Mouse (Mus musculus) heart, postnatal 0 days (tissue): ENCODE data around the gene Dhdds. TPM values are rescaled to one million over a fixed set of nuclear protein-coding genes. Genes with fewer than 3 reads are reported as not detected.

Source experiments
- ATAC-seq: fragments of 200-750 bp; cut with Nextera tagmentation; 2 replicates; pipeline ENCODE4 v1.8.0; 2017; ENCODE audit warnings: low read depth, moderate number of reproducible peaks, moderate library complexity; ENCODE audit not compliant: insufficient read depth
- DNase-seq: peaks from one replicate; pipeline ENCODE4 v3.0.0-alpha.2; 2016; ENCODE audit warnings: low spot score
- H3K27ac ChIP-seq: fragments of 300-500 bp; sonication (generic); 2 replicates; pipeline ENCODE4 v1.5.1; 2014; ENCODE audit warnings: low read depth, mild to moderate bottlenecking
- H3K27me3 ChIP-seq: fragments of 300-500 bp; sonication (generic); 2 replicates; pipeline ENCODE4 v1.6.1; 2014; ENCODE audit warnings: low read length, mixed read lengths; ENCODE audit not compliant: control insufficient read depth, insufficient read depth
- H3K36me3 ChIP-seq: fragments of 300-500 bp; sonication (generic); replicated peaks from 2 replicates; pipeline ENCODE4 v1.6.1; 2014; ENCODE audit warnings: low read length, mixed read lengths; ENCODE audit not compliant: control insufficient read depth, insufficient read depth
- H3K4me1 ChIP-seq: fragments of 300-500 bp; sonication (generic); 2 replicates; pipeline ENCODE4 v1.6.1; 2014; ENCODE audit warnings: antibody characterized with exemption; ENCODE audit not compliant: control insufficient read depth, insufficient read depth
- H3K4me2 ChIP-seq: fragments of 300-500 bp; sonication (generic); 2 replicates; pipeline ENCODE4 v1.6.1; 2014; ENCODE audit warnings: low read depth, mild to moderate bottlenecking, low read length, moderate library complexity
- H3K4me3 ChIP-seq: fragments of 300-500 bp; sonication (generic); 2 replicates; pipeline ENCODE4 v1.5.1; 2014; ENCODE audit warnings: low read depth, low read length
- H3K9ac ChIP-seq: fragments of 300-500 bp; sonication (generic); replicated peaks from 2 replicates; pipeline ENCODE4 v1.6.1; 2014; ENCODE audit warnings: low read depth, low read length, mixed read lengths
- H3K9me3 ChIP-seq: fragments of 300-500 bp; sonication (generic); replicated peaks from 2 replicates; pipeline ENCODE4 v1.6.1; 2016; ENCODE audit warnings: low read length; ENCODE audit not compliant: control insufficient read depth
- CTCF ChIP-seq: IDR thresholded peaks from 2 replicates; pipeline ENCODE4 v1.5.1; 2016; ENCODE audit warnings: antibody characterized with exemption, control low read depth, low read depth
- EP300 ChIP-seq: IDR thresholded peaks from 2 replicates; pipeline ENCODE4 v1.6.1; 2016; ENCODE audit warnings: antibody characterized with exemption, low read depth
- WGBS: fragments of 180-500 bp; shearing (Covaris S2); extraction: QIAGEN DNeasy Blood & Tissue Kit; methylation state at CpG from one replicate; pipeline ENCODE4 v1.1.7; 2014; 5-methylcytosine and 5-hydroxymethylcytosine counted together
- polyA plus RNA-seq: library from polyadenylated mRNA; unstranded; fragments of >200 nt; fragmentation: Nextera tagmentation; extraction: Ambion mirVana; gene quantifications from 2 replicates; pipeline ENCODE4 v1.2.1, GENCODE M21; 2015
- total RNA-seq: library from RNA; depleted of rRNA; stranded (reverse); fragments of >200 nt; gene quantifications from 2 replicates; pipeline ENCODE4 v1.2.3, GENCODE M21; 2014; ENCODE audit warnings: low replicate concordance

Dhdds gene
- total and polyA plus RNA-seq, 2 experiments from 2014 or later: 25.8 to 38.4 TPM

DNA sequence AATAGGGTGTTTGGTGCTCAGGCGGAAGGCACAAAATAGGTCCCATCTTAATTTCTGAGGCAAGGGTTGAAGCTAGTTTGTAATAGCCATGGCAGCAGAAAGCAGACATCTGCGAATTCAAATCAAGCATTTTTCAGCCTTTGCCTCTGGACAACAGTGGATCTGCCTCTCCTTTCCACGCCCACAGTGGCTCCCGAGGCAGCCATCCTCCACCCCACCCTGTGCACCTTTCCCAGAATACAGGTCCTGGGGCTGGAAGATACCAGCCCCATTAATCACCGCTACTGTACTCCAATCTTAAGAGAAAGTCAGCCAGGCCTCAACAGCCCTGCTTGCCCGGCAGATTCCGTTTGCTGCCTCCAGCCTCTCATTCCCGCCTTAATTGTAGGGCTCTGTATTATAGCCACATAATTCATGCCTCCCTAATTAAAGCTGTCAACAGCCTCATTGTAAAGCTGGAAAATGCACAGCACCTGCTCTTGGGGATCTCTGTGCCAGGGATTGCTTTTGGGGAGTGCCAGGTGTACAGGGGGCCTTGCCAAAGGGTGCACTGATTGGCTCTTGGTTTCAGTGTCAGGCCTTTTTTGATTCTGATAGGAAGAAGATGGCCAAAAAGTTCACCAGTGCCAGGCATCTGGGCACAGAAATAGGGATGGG lies 31.5 kb downstream of the Dhdds start:
- no peak overlapping the region for H3K4me3 ChIP-seq
- TF ChIP-seq EP300: no peak
- no peak for TF ChIP-seq CTCF
- H3K9ac ChIP-seq: no peak overlapping the region
- H3K9me3 ChIP-seq: no peaks in the 10 kb centered on the region
- DNase-seq (no peak), ATAC-seq (no peak)
- no peak overlapping the region for H3K4me2 ChIP-seq
- H3K36me3 ChIP-seq: peaks cover 10% of the 10 kb centered on the region
- 52% methylated on average over 8 of the region's 8 CpGs for WGBS
- H3K27me3 ChIP-seq: no peaks in the 10 kb centered on the region
- no peak overlapping the region for H3K27ac ChIP-seq
- peaks cover 8% of the 10 kb centered on the region for H3K4me1 ChIP-seq

DNA sequence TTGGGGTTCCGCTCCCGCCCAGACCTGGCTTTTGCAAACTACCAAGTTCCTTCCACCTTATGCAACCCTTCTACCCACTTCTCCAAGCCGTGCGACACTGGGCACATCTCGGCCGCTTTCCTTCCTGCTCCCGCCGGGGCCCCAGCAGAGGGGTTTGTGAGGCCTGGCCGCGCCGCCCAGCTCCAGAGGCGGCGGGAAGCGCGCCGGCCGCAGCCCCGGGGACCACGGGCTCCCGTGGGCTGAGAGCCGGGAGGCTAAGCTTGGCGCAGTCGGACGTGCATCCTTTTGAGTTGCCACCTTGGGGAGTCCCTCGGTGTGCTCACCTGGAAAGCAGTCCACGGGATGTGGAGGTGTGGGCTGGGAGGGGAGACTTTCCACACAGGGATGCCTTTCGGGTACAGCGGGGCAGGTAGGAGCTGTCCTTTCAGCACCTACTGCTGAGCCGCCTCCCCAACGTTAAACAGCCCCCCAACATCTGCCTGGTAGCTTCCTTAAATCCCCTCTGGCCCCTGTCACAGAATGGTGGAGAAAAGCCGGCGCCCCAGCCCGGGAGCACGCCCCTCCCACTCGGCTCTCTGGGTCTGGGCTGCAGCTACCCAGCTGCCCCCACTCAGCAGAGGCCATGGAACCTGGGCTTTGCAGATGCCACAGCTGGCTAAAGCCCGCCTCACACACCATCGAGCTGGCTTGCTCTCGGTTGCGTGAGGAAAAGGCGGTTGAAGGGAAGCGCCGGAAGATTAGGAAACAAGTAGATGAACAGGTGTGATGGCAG lies 32.4 kb downstream of the Dhdds start, which contains the start of gene Hmgn2:
Gene Hmgn2, minus strand, starts transcription at position 501 of the 772 bp plus-strand sequence.
- 0 out of 2 replicates have a peak, but pooled peaks have one; percentile 17 for TF ChIP-seq EP300
- no peak for TF ChIP-seq CTCF
- under 1% methylated on average over 41 of the region's 42 CpGs for WGBS
- Histone ChIP-seq H3K36me3 (peaks cover 19% of the 10 kb centered on the region), H3K27me3 (no peaks in the 10 kb centered on the region), H3K27ac (peak within 1 kb of the TSS; percentile 100), H3K4me3 (peak within 1 kb of the TSS; percentile 85), H3K4me1 (peaks cover 8% of the 10 kb centered on the region), H3K4me2 (peak within 1 kb of the TSS; percentile 94), H3K9me3 (no peaks in the 10 kb centered on the region), H3K9ac (peak within 1 kb of the TSS; percentile 95)
- DNase-seq (peak; percentile 38), ATAC-seq (peak; percentile 62)

DNA sequence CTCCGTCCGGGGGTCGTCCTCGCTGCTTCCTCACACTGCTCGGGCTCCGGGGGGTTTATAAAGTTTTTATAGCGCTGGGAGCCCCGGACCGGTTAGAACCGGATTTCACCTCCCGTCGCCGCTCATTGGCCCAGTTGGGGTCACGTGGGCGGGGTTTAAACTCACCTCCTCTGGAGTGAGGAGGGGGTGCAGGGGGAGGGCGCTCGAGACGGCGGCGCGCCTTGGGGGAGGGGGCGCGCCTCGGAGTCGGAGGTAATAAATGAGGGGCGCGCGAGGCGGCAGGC lies 32.9 kb downstream of the Dhdds start:
- H3K9me3 ChIP-seq: no peaks in the 10 kb centered on the region
- TF ChIP-seq EP300 (no peak; the same call in 1 of the 2 replicates), CTCF (no peak)
- H3K27me3 ChIP-seq: no peaks in the 10 kb centered on the region
- H3K4me3 ChIP-seq: peak overlapping the region; percentile 85
- H3K9ac ChIP-seq: peak overlapping the region; percentile 95
- ATAC-seq (peak; percentile 89), DNase-seq (peak; percentile 93)
- peak overlapping the region; percentile 94 for H3K4me2 ChIP-seq
- peak overlapping the region; percentile 100 for H3K27ac ChIP-seq
- H3K36me3 ChIP-seq: peaks cover 24% of the 10 kb centered on the region
- peaks cover 8% of the 10 kb centered on the region for H3K4me1 ChIP-seq
- 0% methylated on average over 27 of the region's 29 CpGs for WGBS

DNA sequence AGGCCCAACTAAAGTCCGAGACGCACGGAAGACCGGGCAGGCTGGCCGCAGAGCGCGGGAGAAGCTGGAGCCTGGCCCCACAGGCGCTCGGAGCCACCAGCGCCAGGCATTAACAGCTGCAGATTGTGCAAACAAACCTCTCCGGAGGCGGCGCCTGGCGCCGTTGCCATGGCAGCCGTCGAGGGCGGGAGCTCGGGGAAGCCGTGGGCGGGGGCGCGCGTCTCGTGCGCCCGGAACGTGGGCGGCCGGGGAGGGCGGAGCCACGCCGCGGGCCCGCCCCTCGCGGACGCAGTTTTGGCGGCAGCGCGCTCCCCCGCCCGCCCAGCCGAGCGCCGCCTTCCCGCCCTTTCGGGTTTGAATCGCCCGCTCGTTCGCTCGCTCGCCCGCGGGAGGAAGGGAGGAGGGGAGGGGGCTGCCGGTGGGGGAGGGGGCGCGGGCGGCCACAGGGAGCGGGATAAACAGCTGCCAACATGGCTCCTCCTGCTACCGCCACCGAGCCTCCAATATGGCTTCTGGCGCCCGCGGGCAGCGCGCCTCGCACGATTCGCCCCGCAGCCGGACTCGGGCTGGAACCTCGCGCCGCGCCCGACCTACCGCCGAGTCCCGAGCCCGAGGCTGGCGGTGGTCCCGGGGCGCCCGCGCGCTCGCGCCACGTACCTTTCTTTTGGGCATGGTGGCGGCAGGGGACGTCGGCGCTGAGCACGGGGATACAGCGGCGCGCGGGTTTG lies 33.4 kb downstream of the Dhdds start:
- WGBS: under 1% methylated on average over 67 of the region's 101 CpGs
- peak; percentile 85 for ATAC-seq
- Histone ChIP-seq H3K27me3 (no peaks in the 10 kb centered on the region), H3K9me3 (no peaks in the 10 kb centered on the region), H3K4me1 (peaks cover 8% of the 10 kb centered on the region), H3K36me3 (peaks cover 24% of the 10 kb centered on the region), H3K27ac (peak overlapping the region; percentile 100), H3K9ac (peak overlapping the region; percentile 95), H3K4me2 (peak overlapping the region; percentile 94), H3K4me3 (peak overlapping the region; percentile 85)
- TF ChIP-seq CTCF: no peak
- no peak; the same call in 1 of the 2 replicates for TF ChIP-seq EP300
- peak; percentile 91 for DNase-seq

DNA sequence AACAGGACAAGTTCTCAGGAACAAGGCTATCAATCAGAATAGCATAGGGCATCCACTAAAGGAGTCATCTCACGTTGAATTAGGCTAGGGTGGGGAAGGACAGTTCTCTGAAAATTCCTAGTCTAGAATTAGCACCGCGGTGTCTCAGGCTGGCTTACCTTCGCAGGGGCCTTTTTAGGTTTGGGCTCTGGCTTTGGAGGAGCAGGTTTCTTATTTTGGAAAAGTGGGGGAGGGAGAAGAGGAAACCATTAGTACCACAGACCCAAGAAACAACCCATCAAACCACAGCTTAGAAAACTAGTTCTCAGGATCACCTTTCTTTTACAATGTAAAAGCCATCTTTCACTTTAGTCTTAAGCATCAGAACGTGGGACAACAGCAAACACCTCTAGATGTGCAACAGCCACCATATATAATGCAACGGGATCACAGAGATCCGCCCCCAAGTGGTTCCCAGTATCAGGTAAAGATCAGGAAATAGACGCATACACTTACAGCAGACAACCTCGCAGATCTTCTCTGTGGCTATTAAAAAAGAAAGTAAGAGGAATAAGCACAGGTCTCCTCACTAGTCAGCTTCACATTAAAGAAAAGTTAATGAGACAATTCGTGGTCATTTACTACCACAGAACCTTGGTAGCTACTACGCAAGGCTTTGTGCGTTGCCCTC lies 34.3 kb downstream of the Dhdds start:
- Histone ChIP-seq H3K4me2 (peak overlapping the region; percentile 94), H3K27ac (no peak overlapping the region), H3K4me1 (peaks cover 8% of the 10 kb centered on the region), H3K9ac (peak overlapping the region; percentile 95; the same call in 1 of the 2 replicates), H3K9me3 (no peaks in the 10 kb centered on the region), H3K4me3 (peak overlapping the region; percentile 85), H3K27me3 (no peaks in the 10 kb centered on the region), H3K36me3 (peaks cover 24% of the 10 kb centered on the region)
- 27% methylated on average over 12 of the region's 12 CpGs for WGBS
- TF ChIP-seq EP300 (no peak), CTCF (no peak)
- DNase-seq (no peak), ATAC-seq (no peak)
